Mouse (Mus musculus): ENCODE measurements around the gene Krtap7-1. TPM values are rescaled to one million over a fixed set of nuclear protein-coding genes. Genes with fewer than 3 reads are reported as not detected.

Gene Krtap7-1
- total RNA-seq, 2 experiments from 2014 or later: 0.56 TPM; not detected in 1

Other genes starting within 250 kb of the Krtap7-1 start
- gene Krtap21-1, start 104.5 kb downstream of the Krtap7-1 start, total RNA-seq (2021): not detected
- gene Krtap6-2, start 88.2 kb downstream of the Krtap7-1 start, total RNA-seq (2021): not detected
- gene Krtap8-1, start 20.4 kb downstream of the Krtap7-1 start, total RNA-seq (2021): 1 to 10 TPM in 1 of 2 experiments, not detected in 1; 1.1 TPM
- not detected for gene Krtap11-1, start 62.9 kb upstream of the Krtap7-1 start, total RNA-seq (2021)

Measured in gastrocnemius, postnatal 10 days (tissue).